Mouse (Mus musculus): ENCODE data around the gene Bcap31. TPM values are rescaled to one million over a fixed set of nuclear protein-coding genes. Genes with fewer than 3 reads are reported as not detected.

Gene Bcap31
- polyA plus RNA-seq, 1 experiment from 2014 or later: 235 TPM

GRCm38 (mm10) chrX:73675231-73675630, 40.7 kb downstream of the Bcap31 start:
- Histone ChIP-seq H3K4me3 (ENCODE audit: low read depth, low read length) (no peak overlapping the region), H3K36me3 (ENCODE audit: insufficient read depth) (peaks cover 18% of the 10 kb centered on the region), H3K4me2 (peak overlapping the region; percentile 65), H3K9ac (no peak overlapping the region), H3K9me3 (ENCODE audit: low read depth, low read length) (no peaks in the 10 kb centered on the region), H3K27me3 (ENCODE audit: insufficient read depth, low read length) (no peaks in the 10 kb centered on the region), H3K27ac (ENCODE audit: low read depth) (no peak overlapping the region), H3K4me1 (ENCODE audit: insufficient read depth) (no peaks in the 10 kb centered on the region)
- no peak for DNase-seq
- no peak for ATAC-seq (ENCODE audit: insufficient read depth)
- no peak for TF ChIP-seq CTCF (IDR thresholded peaks at IDR 0.05; ENCODE audit: low read depth)
- WGBS: 57% methylated on average over 2 of the region's 2 CpGs

GRCm38 (mm10) chrX:73673968-73674661, 41.9 kb downstream of the Bcap31 start:
- H3K27ac ChIP-seq (ENCODE audit: low read depth): no peak overlapping the region
- ATAC-seq (ENCODE audit: insufficient read depth): peak; percentile 25; the same call in 1 of the 2 replicates
- WGBS: 19% methylated on average over 20 of the region's 20 CpGs

GRCm38 (mm10) chrX:73673619-73673967, 42.4 kb downstream of the Bcap31 start:
- Histone ChIP-seq H3K4me1 (ENCODE audit: insufficient read depth) (no peaks in the 10 kb centered on the region), H3K9ac (peak overlapping the region; percentile 70), H3K9me3 (ENCODE audit: low read depth, low read length) (no peaks in the 10 kb centered on the region), H3K4me2 (peak overlapping the region; percentile 65), H3K27ac (ENCODE audit: low read depth) (peak overlapping the region; percentile 65; the same call in 1 of the 2 replicates), H3K4me3 (ENCODE audit: low read depth, low read length) (peak overlapping the region; percentile 58), H3K36me3 (ENCODE audit: insufficient read depth) (peaks cover 10% of the 10 kb centered on the region; the same call in 1 of the 2 replicates), H3K27me3 (ENCODE audit: insufficient read depth, low read length) (no peaks in the 10 kb centered on the region)
- TF ChIP-seq CTCF (IDR thresholded peaks at IDR 0.05; ENCODE audit: low read depth): no peak
- peak; percentile 10; the same call in 1 of the 2 replicates for ATAC-seq (ENCODE audit: insufficient read depth)
- WGBS: 19% methylated on average over 10 of the region's 42 CpGs
- DNase-seq: peak; percentile 11

More at GRCm38 (mm10) chrX:73673968-73674661, 41.9 kb downstream of the Bcap31 start:
- Histone ChIP-seq H3K9ac (peak overlapping the region; percentile 70), H3K4me3 (ENCODE audit: low read depth, low read length) (peak overlapping the region; percentile 58), H3K4me1 (ENCODE audit: insufficient read depth) (no peaks in the 10 kb centered on the region), H3K27me3 (ENCODE audit: insufficient read depth, low read length) (no peaks in the 10 kb centered on the region), H3K9me3 (ENCODE audit: low read depth, low read length) (no peaks in the 10 kb centered on the region), H3K4me2 (peak overlapping the region; percentile 65), H3K36me3 (ENCODE audit: insufficient read depth) (peaks cover 11% of the 10 kb centered on the region)
- peak; percentile 27 for DNase-seq
- no peak for TF ChIP-seq CTCF (IDR thresholded peaks at IDR 0.05; ENCODE audit: low read depth)

GRCm38 (mm10) chrX:73672879-73673618, 42.9 kb downstream of the Bcap31 start, which contains the start of gene Slc6a8:
Gene Slc6a8, plus strand, starts transcription at chrX:73673150.
- WGBS: 12% methylated on average over 31 of the region's 72 CpGs
- Histone ChIP-seq H3K27ac (ENCODE audit: low read depth) (peak within 1 kb of the TSS; percentile 65), H3K4me3 (ENCODE audit: low read depth, low read length) (peak within 1 kb of the TSS; percentile 58), H3K4me2 (peak within 1 kb of the TSS; percentile 65), H3K9ac (peak within 1 kb of the TSS; percentile 70), H3K36me3 (ENCODE audit: insufficient read depth) (peaks cover 10% of the 10 kb centered on the region; the same call in 1 of the 2 replicates), H3K9me3 (ENCODE audit: low read depth, low read length) (no peaks in the 10 kb centered on the region), H3K27me3 (ENCODE audit: insufficient read depth, low read length) (no peaks in the 10 kb centered on the region), H3K4me1 (ENCODE audit: insufficient read depth) (no peaks in the 10 kb centered on the region)
- no peak for TF ChIP-seq CTCF (IDR thresholded peaks at IDR 0.05; ENCODE audit: low read depth)
- DNase-seq (peak; percentile 83), ATAC-seq (ENCODE audit: insufficient read depth) (peak; percentile 76)

DNA sequence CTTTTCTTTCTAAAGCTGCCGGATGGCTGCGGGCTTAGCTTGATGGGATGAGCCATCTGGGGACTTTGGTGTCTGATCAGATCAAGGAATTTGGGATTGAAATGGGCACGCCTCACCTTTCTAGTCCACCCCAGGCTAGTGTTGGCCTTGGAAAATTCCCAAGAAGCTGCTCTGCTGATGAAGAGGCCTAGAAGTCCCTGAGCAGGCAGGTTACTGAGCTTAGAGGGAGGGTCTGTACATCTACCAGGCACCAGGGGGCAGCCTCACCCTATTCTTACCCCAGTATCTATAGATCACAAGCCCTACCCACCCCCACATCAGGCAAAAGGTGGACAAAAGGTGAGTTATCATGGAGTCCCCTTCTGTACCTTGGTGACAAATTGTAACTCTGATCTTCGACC, 43.9 kb downstream of the Bcap31 start:
- TF ChIP-seq CTCF (IDR thresholded peaks at IDR 0.05; ENCODE audit: low read depth): peak; percentile 68
- DNase-seq: peak; percentile 71
- Histone ChIP-seq H3K36me3 (ENCODE audit: insufficient read depth) (0 out of 2 replicates have a peak, but pooled peaks cover 9% of the 10 kb centered on the region), H3K27me3 (ENCODE audit: insufficient read depth, low read length) (no peaks in the 10 kb centered on the region), H3K9ac (no peak overlapping the region), H3K4me1 (ENCODE audit: insufficient read depth) (no peaks in the 10 kb centered on the region), H3K4me3 (ENCODE audit: low read depth, low read length) (no peak overlapping the region), H3K9me3 (ENCODE audit: low read depth, low read length) (no peaks in the 10 kb centered on the region), H3K4me2 (peak overlapping the region; percentile 65; the same call in 1 of the 2 replicates), H3K27ac (ENCODE audit: low read depth) (no peak overlapping the region)
- 67% methylated on average over 4 of the region's 4 CpGs for WGBS
- ATAC-seq (ENCODE audit: insufficient read depth): peak; percentile 59

DNA sequence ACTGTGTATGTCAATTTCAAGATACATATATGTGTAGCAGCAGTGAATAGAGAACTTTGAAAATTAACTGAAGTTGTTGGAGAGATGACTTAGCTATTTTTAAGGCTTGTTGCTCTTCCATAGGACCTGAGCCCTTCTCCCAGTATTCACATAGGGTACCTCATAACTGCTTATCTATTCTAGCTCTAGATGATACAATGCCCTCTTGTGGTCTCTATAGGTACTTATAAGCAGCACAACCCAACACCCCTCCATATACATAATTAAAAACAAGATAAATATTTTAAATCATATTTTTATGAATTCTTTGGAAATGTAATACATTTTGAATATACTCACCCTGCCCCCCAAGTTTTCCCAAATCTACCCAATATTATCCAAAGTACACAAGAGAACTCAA, 52.8 kb downstream of the Bcap31 start:
- no peaks in the 10 kb centered on the region for H3K9me3 ChIP-seq (ENCODE audit: low read depth, low read length)
- H3K27ac ChIP-seq (ENCODE audit: low read depth): no peak overlapping the region
- TF ChIP-seq CTCF (IDR thresholded peaks at IDR 0.05; ENCODE audit: low read depth): peak; percentile 33; the same call in 1 of the 2 replicates
- no peak overlapping the region for H3K4me3 ChIP-seq (ENCODE audit: low read depth, low read length)
- no peaks in the 10 kb centered on the region for H3K36me3 ChIP-seq (ENCODE audit: insufficient read depth)
- no peak overlapping the region for H3K4me2 ChIP-seq
- H3K4me1 ChIP-seq (ENCODE audit: insufficient read depth): no peaks in the 10 kb centered on the region
- H3K9ac ChIP-seq: no peak overlapping the region
- DNase-seq: peak; percentile 44
- H3K27me3 ChIP-seq (ENCODE audit: insufficient read depth, low read length): no peaks in the 10 kb centered on the region
- ATAC-seq (ENCODE audit: insufficient read depth): no peak

GRCm38 (mm10) chrX:73660284-73660665, 55.7 kb downstream of the Bcap31 start:
- H3K36me3 ChIP-seq (ENCODE audit: insufficient read depth): no peaks in the 10 kb centered on the region
- peak overlapping the region; percentile 70 for H3K4me2 ChIP-seq
- H3K9me3 ChIP-seq (ENCODE audit: low read depth, low read length): no peaks in the 10 kb centered on the region
- H3K27me3 ChIP-seq (ENCODE audit: insufficient read depth, low read length): no peaks in the 10 kb centered on the region
- no peak for ATAC-seq (ENCODE audit: insufficient read depth)
- no peaks in the 10 kb centered on the region for H3K4me1 ChIP-seq (ENCODE audit: insufficient read depth)
- peak overlapping the region; percentile 42 for H3K4me3 ChIP-seq (ENCODE audit: low read depth, low read length)
- DNase-seq: no peak
- H3K9ac ChIP-seq: peak overlapping the region; percentile 48
- 63% methylated on average over 3 of the region's 3 CpGs for WGBS
- no peak overlapping the region for H3K27ac ChIP-seq (ENCODE audit: low read depth)
- no peak for TF ChIP-seq CTCF (IDR thresholded peaks at IDR 0.05; ENCODE audit: low read depth)

All from lung, embryonic 14.5 days (tissue).